Mouse (Mus musculus): ENCODE measurements around the gene Nrg4. TPM values are rescaled to one million over a fixed set of nuclear protein-coding genes. Genes with fewer than 3 reads are reported as not detected.

The Nrg4 gene
- polyA plus RNA-seq, 2 experiments = 1.1 to 1.6 TPM

DNA sequence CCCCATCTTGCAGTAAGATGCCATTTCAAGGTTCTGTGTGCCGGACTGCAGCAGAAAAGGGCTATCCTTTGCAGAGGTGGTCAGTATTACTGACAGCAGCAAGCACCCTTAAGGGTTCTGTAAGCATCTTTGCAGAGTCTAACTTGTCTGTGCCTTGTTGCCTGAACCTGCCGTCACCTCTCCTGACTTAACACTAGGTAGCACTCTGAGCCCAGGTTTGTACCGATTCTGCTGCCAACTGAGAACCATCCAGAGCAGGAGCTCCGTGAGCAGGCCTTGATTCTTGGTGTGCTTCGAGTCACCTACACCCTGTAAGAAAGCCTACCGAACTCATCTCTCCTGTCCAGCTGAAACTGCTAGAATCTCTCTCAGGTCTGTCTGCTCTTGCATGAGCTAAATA, 95.1 kb downstream of the Nrg4 start:
- no peaks in the 10 kb centered on the region for H3K4me1 ChIP-seq (ENCODE audit: control insufficient read depth, insufficient read depth, low read length)
- no peaks in the 10 kb centered on the region for H3K36me3 ChIP-seq (ENCODE audit: control insufficient read depth, insufficient read depth, low read length)
- H3K27me3 ChIP-seq (ENCODE audit: control insufficient read depth, insufficient read depth, low read length) = no peaks in the 10 kb centered on the region
- H3K9me3 ChIP-seq (ENCODE audit: control insufficient read depth, low read length) = no peaks in the 10 kb centered on the region
- 58% methylated on average over 6 of the region's 6 CpGs for WGBS
- DNase-seq (ENCODE audit: low spot score) = no peak
- H3K27ac ChIP-seq (replicated peaks; ENCODE audit: low read depth, low read length) = no peak overlapping the region
- no peak overlapping the region for H3K4me2 ChIP-seq (replicated peaks; ENCODE audit: low read depth, low read length, severe bottlenecking)
- no peak for TF ChIP-seq POLR2A (IDR thresholded peaks at IDR 0.05; ENCODE audit: borderline replicate concordance, extremely low read depth, insufficient read depth, insufficient read length)
- H3K9ac ChIP-seq (ENCODE audit: low read depth, low read length, severe bottlenecking) = no peak overlapping the region
- H3K4me3 ChIP-seq (replicated peaks; ENCODE audit: low read length) = no peak overlapping the region
- ATAC-seq (ENCODE audit: low FRiP score, low read depth) = no peak

DNA sequence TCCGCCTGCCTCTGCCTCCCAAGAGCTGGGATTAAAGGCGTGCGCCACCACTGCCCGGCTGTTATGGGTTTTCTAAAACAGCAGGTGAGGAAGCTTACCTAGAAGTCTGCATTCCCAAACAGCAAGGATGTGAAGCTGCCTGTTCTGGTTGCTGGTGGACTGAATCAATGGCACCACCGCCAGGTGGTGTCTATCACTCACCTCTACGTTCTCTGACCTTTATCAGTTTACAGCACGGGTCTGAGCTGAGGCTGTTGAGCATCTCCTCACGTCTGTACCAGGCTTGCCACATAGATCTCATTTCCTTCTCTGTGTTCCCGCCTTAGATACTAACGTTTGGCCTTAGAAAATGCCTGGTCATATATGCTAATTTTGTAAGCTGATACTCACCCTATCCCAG, 97.6 kb downstream of the Nrg4 start:
- no peaks in the 10 kb centered on the region for H3K4me1 ChIP-seq (ENCODE audit: control insufficient read depth, insufficient read depth, low read length)
- H3K27me3 ChIP-seq (ENCODE audit: control insufficient read depth, insufficient read depth, low read length) = no peaks in the 10 kb centered on the region
- 59% methylated on average over 10 of the region's 10 CpGs for WGBS
- no peak for ATAC-seq (ENCODE audit: low FRiP score, low read depth)
- H3K36me3 ChIP-seq (ENCODE audit: control insufficient read depth, insufficient read depth, low read length) = peaks cover 13% of the 10 kb centered on the region
- no peaks in the 10 kb centered on the region for H3K9me3 ChIP-seq (ENCODE audit: control insufficient read depth, low read length)
- H3K9ac ChIP-seq (ENCODE audit: low read depth, low read length, severe bottlenecking) = no peak overlapping the region
- H3K4me2 ChIP-seq (replicated peaks; ENCODE audit: low read depth, low read length, severe bottlenecking) = no peak overlapping the region
- H3K27ac ChIP-seq (replicated peaks; ENCODE audit: low read depth, low read length) = no peak overlapping the region
- TF ChIP-seq POLR2A (IDR thresholded peaks at IDR 0.05; ENCODE audit: borderline replicate concordance, extremely low read depth, insufficient read depth, insufficient read length) = no peak
- DNase-seq (ENCODE audit: low spot score) = no peak
- no peak overlapping the region for H3K4me3 ChIP-seq (replicated peaks; ENCODE audit: low read length)

DNA sequence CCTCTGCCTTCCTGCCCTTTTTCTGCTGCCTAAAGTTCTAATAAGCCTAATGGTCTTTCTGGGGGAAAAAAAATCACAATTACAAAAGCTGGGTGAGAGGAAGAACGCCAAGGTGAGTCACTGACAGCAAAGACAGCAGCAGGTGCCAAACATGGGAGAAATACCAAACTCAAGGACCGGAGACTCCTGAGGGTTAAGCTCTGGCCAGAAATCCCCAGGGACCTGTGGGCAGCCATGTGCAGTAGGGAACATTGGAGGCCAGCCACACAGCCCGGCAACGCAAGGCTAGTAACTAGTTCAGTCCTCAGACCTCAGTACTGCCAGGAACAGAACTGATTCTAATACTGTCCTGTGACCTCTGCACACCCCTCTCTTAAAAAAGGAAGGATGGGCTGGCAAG, 98.5 kb downstream of the Nrg4 start:
- no peak overlapping the region for H3K9ac ChIP-seq (ENCODE audit: low read depth, low read length, severe bottlenecking)
- TF ChIP-seq POLR2A (IDR thresholded peaks at IDR 0.05; ENCODE audit: borderline replicate concordance, extremely low read depth, insufficient read depth, insufficient read length) = no peak
- peaks cover 20% of the 10 kb centered on the region for H3K36me3 ChIP-seq (ENCODE audit: control insufficient read depth, insufficient read depth, low read length)
- no peaks in the 10 kb centered on the region for H3K4me1 ChIP-seq (ENCODE audit: control insufficient read depth, insufficient read depth, low read length)
- 86% methylated on average over 4 of the region's 4 CpGs for WGBS
- ATAC-seq (ENCODE audit: low FRiP score, low read depth) (no peak), DNase-seq (ENCODE audit: low spot score) (no peak)
- no peak overlapping the region for H3K4me2 ChIP-seq (replicated peaks; ENCODE audit: low read depth, low read length, severe bottlenecking)
- H3K4me3 ChIP-seq (replicated peaks; ENCODE audit: low read length) = no peak overlapping the region
- H3K9me3 ChIP-seq (ENCODE audit: control insufficient read depth, low read length) = no peaks in the 10 kb centered on the region
- no peak overlapping the region for H3K27ac ChIP-seq (replicated peaks; ENCODE audit: low read depth, low read length)
- no peaks in the 10 kb centered on the region for H3K27me3 ChIP-seq (ENCODE audit: control insufficient read depth, insufficient read depth, low read length)

DNA sequence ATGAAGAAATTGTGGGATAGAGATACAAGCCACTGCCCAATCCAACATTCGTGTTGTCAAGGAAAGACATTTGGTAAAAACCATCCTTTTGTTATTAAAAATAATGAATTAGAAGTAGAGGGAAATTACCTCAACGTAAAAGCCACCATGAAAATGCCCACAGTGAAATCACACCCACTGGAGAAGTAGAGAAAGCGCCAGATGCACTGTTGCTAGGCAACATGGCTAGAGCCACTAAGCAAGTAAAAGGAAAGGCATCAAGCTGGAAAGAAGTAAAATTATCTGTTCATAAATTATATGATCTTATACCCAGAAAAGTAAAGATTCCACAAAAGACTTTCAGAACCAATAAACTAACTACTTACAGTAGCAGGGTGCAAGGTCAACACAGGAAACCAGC, 100.4 kb downstream of the Nrg4 start:
- no peak overlapping the region for H3K4me3 ChIP-seq (replicated peaks; ENCODE audit: low read length)

DNA sequence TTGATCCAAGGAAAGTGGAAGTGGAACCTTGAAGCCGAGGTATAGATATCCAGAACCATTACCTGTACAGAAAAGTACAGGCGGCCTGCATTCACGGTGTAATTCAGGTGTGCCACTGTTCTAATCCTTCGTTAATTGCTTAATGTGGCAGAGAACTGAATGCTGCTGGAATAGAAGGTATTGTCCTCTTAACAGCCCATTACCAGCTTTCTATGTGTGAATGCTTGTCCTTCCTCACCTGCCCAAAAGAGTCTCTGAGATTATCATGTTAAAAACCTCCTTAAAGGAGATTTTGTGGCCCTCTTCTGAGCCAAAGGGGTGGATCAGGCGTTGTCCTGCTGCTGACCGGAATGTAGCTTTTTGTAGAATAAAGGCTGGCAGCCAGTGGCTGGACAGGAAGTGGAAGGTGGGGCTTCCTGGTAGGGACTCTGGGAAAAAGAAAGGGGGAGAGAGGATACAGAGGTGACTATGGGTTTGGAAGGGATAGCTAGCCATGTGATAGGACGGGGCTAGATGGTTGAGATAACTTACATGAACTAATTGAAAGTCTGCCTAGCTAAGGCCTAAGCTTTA, 101.4 kb downstream of the Nrg4 start:
- H3K27ac ChIP-seq (replicated peaks; ENCODE audit: low read depth, low read length) = no peak overlapping the region
- no peaks in the 10 kb centered on the region for H3K9me3 ChIP-seq (ENCODE audit: control insufficient read depth, low read length)
- 88% methylated on average over 7 of the region's 7 CpGs for WGBS
- peaks cover 47% of the 10 kb centered on the region for H3K36me3 ChIP-seq (ENCODE audit: control insufficient read depth, insufficient read depth, low read length)
- no peaks in the 10 kb centered on the region for H3K27me3 ChIP-seq (ENCODE audit: control insufficient read depth, insufficient read depth, low read length)
- no peak overlapping the region for H3K4me2 ChIP-seq (replicated peaks; ENCODE audit: low read depth, low read length, severe bottlenecking)
- ATAC-seq (ENCODE audit: low FRiP score, low read depth) (no peak), DNase-seq (ENCODE audit: low spot score) (no peak)
- TF ChIP-seq POLR2A (IDR thresholded peaks at IDR 0.05; ENCODE audit: borderline replicate concordance, extremely low read depth, insufficient read depth, insufficient read length) = no peak
- H3K4me1 ChIP-seq (ENCODE audit: control insufficient read depth, insufficient read depth, low read length) = no peaks in the 10 kb centered on the region
- H3K4me3 ChIP-seq (replicated peaks; ENCODE audit: low read length) = no peak overlapping the region
- no peak overlapping the region for H3K9ac ChIP-seq (ENCODE audit: low read depth, low read length, severe bottlenecking)

More for the DNA sequence above, 100.4 kb downstream of the Nrg4 start:
- ATAC-seq (ENCODE audit: low FRiP score, low read depth) (no peak), DNase-seq (ENCODE audit: low spot score) (no peak)
- 82% methylated on average over 3 of the region's 3 CpGs for WGBS
- TF ChIP-seq POLR2A (IDR thresholded peaks at IDR 0.05; ENCODE audit: borderline replicate concordance, extremely low read depth, insufficient read depth, insufficient read length) = no peak
- H3K9ac ChIP-seq (ENCODE audit: low read depth, low read length, severe bottlenecking) = no peak overlapping the region
- H3K4me1 ChIP-seq (ENCODE audit: control insufficient read depth, insufficient read depth, low read length) = no peaks in the 10 kb centered on the region
- no peaks in the 10 kb centered on the region for H3K27me3 ChIP-seq (ENCODE audit: control insufficient read depth, insufficient read depth, low read length)
- H3K27ac ChIP-seq (replicated peaks; ENCODE audit: low read depth, low read length) = no peak overlapping the region
- no peaks in the 10 kb centered on the region for H3K9me3 ChIP-seq (ENCODE audit: control insufficient read depth, low read length)
- H3K36me3 ChIP-seq (ENCODE audit: control insufficient read depth, insufficient read depth, low read length) = peaks cover 37% of the 10 kb centered on the region
- H3K4me2 ChIP-seq (replicated peaks; ENCODE audit: low read depth, low read length, severe bottlenecking) = no peak overlapping the region

DNA sequence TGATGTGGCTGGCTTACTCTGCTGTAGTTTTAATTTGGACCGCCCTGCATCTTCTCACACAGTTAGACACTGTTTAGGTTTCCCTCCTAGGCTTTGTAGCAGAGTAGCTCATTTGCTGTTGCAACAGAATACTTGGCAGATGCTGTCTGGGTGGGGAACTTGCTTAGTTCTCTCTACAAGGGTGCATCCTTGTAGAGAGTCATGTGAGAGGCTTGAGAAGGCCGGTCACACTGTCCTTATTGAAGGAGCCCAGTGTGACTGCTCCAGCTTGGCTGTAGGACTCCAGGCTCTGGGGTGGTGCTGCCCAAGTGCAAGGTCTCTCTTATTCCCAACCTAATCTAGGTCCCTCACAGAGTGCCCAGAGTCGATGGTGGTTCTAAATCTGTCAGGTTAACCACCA, 109.3 kb downstream of the Nrg4 start:
- ATAC-seq (ENCODE audit: low FRiP score, low read depth) (no peak), DNase-seq (ENCODE audit: low spot score) (no peak)
- no peaks in the 10 kb centered on the region for H3K27me3 ChIP-seq (ENCODE audit: control insufficient read depth, insufficient read depth, low read length)
- no peaks in the 10 kb centered on the region for H3K4me1 ChIP-seq (ENCODE audit: control insufficient read depth, insufficient read depth, low read length)
- no peak overlapping the region for H3K4me3 ChIP-seq (replicated peaks; ENCODE audit: low read length)
- WGBS = 93% methylated on average over 3 of the region's 3 CpGs
- no peak for TF ChIP-seq POLR2A (IDR thresholded peaks at IDR 0.05; ENCODE audit: borderline replicate concordance, extremely low read depth, insufficient read depth, insufficient read length)
- no peaks in the 10 kb centered on the region for H3K9me3 ChIP-seq (ENCODE audit: control insufficient read depth, low read length)
- H3K27ac ChIP-seq (replicated peaks; ENCODE audit: low read depth, low read length) = no peak overlapping the region
- no peak overlapping the region for H3K9ac ChIP-seq (ENCODE audit: low read depth, low read length, severe bottlenecking)
- H3K4me2 ChIP-seq (replicated peaks; ENCODE audit: low read depth, low read length, severe bottlenecking) = no peak overlapping the region
- H3K36me3 ChIP-seq (ENCODE audit: control insufficient read depth, insufficient read depth, low read length) = peaks cover 84% of the 10 kb centered on the region

Measured in limb, embryonic 14.5 days (tissue).